Mouse (Mus musculus) urinary bladder, postnatal 25 days (tissue): Measurements from ENCODE around the gene Slc33a1.

Experiments used
- DNase-seq: peaks from one replicate; pipeline ENCODE4 v3.0.0; 2022; ENCODE audit warnings: low spot score

The Slc33a1 gene

GRCm38 (mm10) chr3:63897177-63897576 is 67.4 kb downstream of the Slc33a1 start:
- DNase-seq, result no peak

- no peak for DNase-seq
These were observed 68.3 kb downstream of the Slc33a1 start for GRCm38 (mm10) chr3:63896303-63896702.

GRCm38 (mm10) chr3:63895786-63896185 is 68.8 kb downstream of the Slc33a1 start:
- DNase-seq, result no peak

- DNase-seq, result no peak
These were observed 70.9 kb downstream of the Slc33a1 start for GRCm38 (mm10) chr3:63893677-63894076.

DNA sequence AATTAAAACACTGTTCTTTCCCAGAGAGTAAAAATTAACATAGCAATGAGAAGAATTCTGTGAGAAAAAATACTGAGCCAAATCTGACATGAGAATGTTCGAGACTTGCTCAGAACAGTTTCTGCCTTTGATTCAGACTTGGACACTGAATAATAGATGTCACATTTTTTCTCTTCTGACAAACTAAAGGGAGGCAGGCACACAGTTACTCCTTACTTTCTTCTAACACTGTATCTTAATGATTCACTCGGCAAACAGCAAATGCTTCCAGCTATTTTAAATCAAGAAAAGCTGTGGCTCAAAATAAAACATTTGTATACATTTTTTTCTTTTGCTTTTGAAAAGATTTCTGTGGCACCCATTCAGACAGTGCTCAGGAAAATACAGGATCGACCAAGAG is 72.4 kb downstream of the Slc33a1 start:
- no peak for DNase-seq
